Mouse (Mus musculus) lung, postnatal 0 days (tissue): ENCODE measurements at regions not wholly inside any gene's neighbourhood (a gene's known extent, or its start where the extent isn't known, plus 50 kb on each side); places are given as distances from the start of the nearest gene placed in this dataset.

Source experiments
- ATAC-seq: fragments of 200-750 bp; cut with Nextera tagmentation; 2 replicates; pipeline ENCODE4 v1.8.0; 2017; ENCODE audit warnings: moderate library complexity
- DNase-seq: peaks from one replicate; pipeline ENCODE4 v3.0.0-alpha.2; 2016; ENCODE audit warnings: low spot score
- H3K27ac ChIP-seq: fragments of 300-500 bp; sonication (generic); 2 replicates; pipeline ENCODE4 v1.5.1; 2014; ENCODE audit warnings: antibody characterized with exemption, mild to moderate bottlenecking, low read length, mixed read lengths
- H3K27me3 ChIP-seq: fragments of 300-500 bp; sonication (generic); replicated peaks from 2 replicates; pipeline ENCODE4 v1.6.1; 2014; ENCODE audit warnings: low read length, mixed read lengths; ENCODE audit not compliant: insufficient read depth
- H3K36me3 ChIP-seq: fragments of 300-500 bp; sonication (generic); 2 replicates; pipeline ENCODE4 v1.6.1; 2014; ENCODE audit warnings: low read length, mixed read lengths; ENCODE audit not compliant: insufficient read depth
- H3K4me1 ChIP-seq: fragments of 300-500 bp; sonication (generic); 2 replicates; pipeline ENCODE4 v1.6.1; 2014; ENCODE audit warnings: antibody characterized with exemption, low read depth, low read length, mixed read lengths; ENCODE audit not compliant: insufficient read depth
- H3K4me2 ChIP-seq: fragments of 300-500 bp; sonication (generic); replicated peaks from 2 replicates; pipeline ENCODE4 v1.6.1; 2014; ENCODE audit warnings: low read depth, mild to moderate bottlenecking, low read length, moderate library complexity, mixed read lengths
- H3K4me3 ChIP-seq: fragments of 300-500 bp; sonication (generic); 2 replicates; pipeline ENCODE4 v1.5.1; 2014; ENCODE audit warnings: low read depth, low read length
- H3K9ac ChIP-seq: fragments of 300-500 bp; sonication (generic); replicated peaks from 2 replicates; pipeline ENCODE4 v1.6.1; 2014; ENCODE audit warnings: low read depth, mild to moderate bottlenecking
- H3K9me3 ChIP-seq: fragments of 300-500 bp; sonication (generic); 2 replicates; pipeline ENCODE4 v1.6.1; 2016; ENCODE audit warnings: low read length, mixed read lengths
- CTCF ChIP-seq: IDR thresholded peaks from 2 replicates; pipeline ENCODE4 v1.5.1; 2016; ENCODE audit warnings: antibody characterized with exemption, mild to moderate bottlenecking
- EP300 ChIP-seq: IDR thresholded peaks from 2 replicates; pipeline ENCODE4 v1.6.1; 2016; ENCODE audit warnings: antibody characterized with exemption, mild to moderate bottlenecking, control low read depth
- whole genome bisulfite sequencing: fragments of 180-500 bp; shearing (Covaris S2); extraction: QIAGEN DNeasy Blood & Tissue Kit; methylation state at CpG from one replicate; pipeline ENCODE4 v1.1.7; 2014; 5-methylcytosine and 5-hydroxymethylcytosine counted together

DNA sequence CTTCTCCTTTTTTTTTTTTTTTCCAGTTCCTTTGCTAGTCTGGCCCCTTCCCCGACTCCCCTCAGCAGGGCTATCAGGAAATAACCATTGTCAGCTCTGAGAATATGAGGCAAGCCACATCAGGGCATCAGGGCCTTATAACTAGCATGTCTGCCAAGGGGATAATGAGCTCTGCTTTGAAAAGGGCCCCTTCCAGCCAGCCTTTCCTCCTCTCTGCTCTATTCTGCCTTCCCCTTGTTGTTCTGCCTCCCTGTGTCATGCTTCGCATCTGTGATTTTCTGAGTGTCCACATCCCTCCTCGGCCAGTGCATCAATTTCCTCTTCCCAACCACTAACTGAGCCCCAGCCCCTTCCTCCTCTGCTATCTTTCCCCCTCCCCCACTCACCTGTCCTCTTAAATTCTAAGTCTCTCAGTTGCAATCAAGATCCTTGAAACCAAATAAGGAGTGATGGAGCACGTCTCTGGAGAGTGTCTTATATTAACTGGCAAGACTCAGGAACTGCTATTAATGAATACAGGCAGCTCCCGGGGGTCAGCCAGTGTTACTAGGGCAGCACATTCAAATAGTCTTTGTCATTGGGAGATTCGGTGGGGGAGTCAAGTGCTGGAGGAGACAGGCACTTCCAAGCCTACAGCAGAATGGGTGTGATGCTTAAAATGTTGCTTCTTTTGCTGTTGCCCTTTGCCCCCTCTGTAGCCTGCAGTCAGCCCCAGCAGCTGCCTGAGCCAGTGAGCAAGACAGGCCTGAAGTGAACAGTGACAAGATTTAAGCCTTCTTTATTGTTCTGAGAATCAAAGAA lies 155.3 kb downstream of the Olfm4 start:
- DNase-seq (no peak), ATAC-seq (no peak)
- Histone ChIP-seq H3K9ac (no peak overlapping the region), H3K27ac (no peak overlapping the region), H3K9me3 (no peaks in the 10 kb centered on the region), H3K4me1 (no peaks in the 10 kb centered on the region), H3K4me3 (no peak overlapping the region), H3K36me3 (no peaks in the 10 kb centered on the region), H3K4me2 (no peak overlapping the region), H3K27me3 (no peaks in the 10 kb centered on the region)
- TF ChIP-seq EP300 (no peak), CTCF (no peak)
- WGBS: 38% methylated on average over 6 of the region's 6 CpGs

DNA sequence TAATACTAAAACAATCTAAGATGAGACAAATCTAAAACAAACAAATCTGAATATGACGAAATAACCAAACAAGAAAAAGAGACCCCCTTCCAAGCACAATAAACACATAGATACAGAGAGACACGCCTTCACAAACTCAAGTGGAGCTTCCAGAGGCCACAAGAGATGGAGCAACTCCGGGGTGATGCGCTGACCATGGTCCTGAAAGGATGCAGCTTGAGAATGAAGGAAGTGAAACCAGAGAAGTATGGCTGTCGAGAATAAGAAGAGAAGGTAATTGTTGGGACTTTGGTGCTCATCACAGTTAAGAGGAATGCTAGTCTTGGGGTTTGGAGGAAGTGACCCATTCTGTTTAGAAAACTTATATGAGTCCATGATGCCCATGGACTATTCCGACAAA lies 173.1 kb downstream of the Olfm4 start:
- TF ChIP-seq CTCF (no peak), EP300 (no peak)
- no peak overlapping the region for H3K4me3 ChIP-seq
- H3K4me2 ChIP-seq: no peak overlapping the region
- WGBS: 29% methylated on average over 6 of the region's 6 CpGs
- peak; percentile 20 for DNase-seq
- no peaks in the 10 kb centered on the region for H3K27me3 ChIP-seq
- no peaks in the 10 kb centered on the region for H3K36me3 ChIP-seq
- H3K4me1 ChIP-seq: no peaks in the 10 kb centered on the region
- no peak overlapping the region for H3K9ac ChIP-seq
- ATAC-seq: no peak
- no peak overlapping the region for H3K27ac ChIP-seq
- H3K9me3 ChIP-seq: no peaks in the 10 kb centered on the region

DNA sequence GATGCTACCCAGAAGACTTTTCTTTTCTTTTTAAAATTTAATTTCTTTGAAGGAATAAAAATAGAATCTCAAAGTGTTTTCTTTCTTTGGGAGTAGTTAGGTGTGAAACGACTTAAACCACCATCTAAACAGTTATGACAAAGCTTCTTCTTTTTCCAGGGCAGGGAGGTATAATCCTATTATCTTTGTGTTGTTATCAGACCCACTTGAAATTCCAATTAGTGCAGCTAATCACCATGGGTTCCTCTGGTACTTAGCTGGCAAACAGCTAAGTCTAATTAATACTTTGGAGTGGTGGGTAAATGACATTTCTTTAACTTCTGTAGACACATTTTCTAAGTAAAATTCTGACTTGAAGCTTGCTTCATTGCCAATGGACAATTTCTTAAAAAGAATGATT lies 185.3 kb downstream of the Olfm4 start:
- H3K27me3 ChIP-seq: no peaks in the 10 kb centered on the region
- ATAC-seq (no peak), DNase-seq (no peak)
- H3K9ac ChIP-seq: no peak overlapping the region
- H3K36me3 ChIP-seq: no peaks in the 10 kb centered on the region
- no peak overlapping the region for H3K27ac ChIP-seq
- H3K4me1 ChIP-seq: no peaks in the 10 kb centered on the region
- no peak overlapping the region for H3K4me2 ChIP-seq
- no peaks in the 10 kb centered on the region for H3K9me3 ChIP-seq
- H3K4me3 ChIP-seq: no peak overlapping the region
- 41% methylated on average over 1 of the region's 1 CpGs for WGBS
- TF ChIP-seq EP300 (no peak), CTCF (no peak)

DNA sequence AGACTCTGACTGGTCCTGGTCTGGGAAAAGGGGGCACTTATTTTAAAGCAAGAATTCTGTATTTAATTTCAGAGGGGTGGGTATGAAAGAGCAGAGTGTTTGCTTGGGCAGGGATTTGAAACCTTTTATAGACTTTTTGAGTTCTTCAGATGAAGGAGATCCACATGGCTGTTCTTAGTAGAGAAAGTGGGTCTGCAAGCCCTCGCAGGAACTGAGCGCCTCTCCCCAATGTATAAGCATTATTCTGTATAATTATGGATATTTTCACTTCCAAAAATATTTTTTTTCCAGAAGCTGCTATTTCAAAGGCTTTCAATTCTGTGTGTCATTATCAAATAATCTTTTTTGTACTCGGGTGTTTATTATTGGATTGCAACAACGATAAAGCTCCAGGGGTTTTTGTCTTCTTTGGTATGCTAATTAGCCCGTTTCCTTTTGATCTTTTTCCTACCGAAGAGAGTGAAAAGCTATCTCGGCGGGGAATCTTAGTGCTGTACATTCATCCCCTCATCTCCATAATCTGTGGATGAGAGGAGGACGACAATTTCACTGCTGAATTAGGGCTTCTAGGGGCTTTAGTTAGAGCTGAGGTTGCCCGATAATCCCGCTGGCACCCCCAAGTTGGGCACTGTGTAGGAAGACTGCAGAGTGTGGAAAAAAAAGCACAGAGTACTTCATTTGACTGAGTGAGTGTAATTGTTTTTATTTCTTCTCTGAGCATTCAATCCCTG lies 186.7 kb downstream of the Olfm4 start:
- Histone ChIP-seq H3K4me1 (no peaks in the 10 kb centered on the region), H3K27me3 (no peaks in the 10 kb centered on the region), H3K4me2 (no peak overlapping the region), H3K36me3 (no peaks in the 10 kb centered on the region), H3K9ac (no peak overlapping the region), H3K9me3 (no peaks in the 10 kb centered on the region), H3K27ac (no peak overlapping the region), H3K4me3 (no peak overlapping the region)
- ATAC-seq (no peak), DNase-seq (no peak)
- no peak for TF ChIP-seq EP300
- TF ChIP-seq CTCF: no peak
- 16% methylated on average over 11 of the region's 11 CpGs for WGBS

DNA sequence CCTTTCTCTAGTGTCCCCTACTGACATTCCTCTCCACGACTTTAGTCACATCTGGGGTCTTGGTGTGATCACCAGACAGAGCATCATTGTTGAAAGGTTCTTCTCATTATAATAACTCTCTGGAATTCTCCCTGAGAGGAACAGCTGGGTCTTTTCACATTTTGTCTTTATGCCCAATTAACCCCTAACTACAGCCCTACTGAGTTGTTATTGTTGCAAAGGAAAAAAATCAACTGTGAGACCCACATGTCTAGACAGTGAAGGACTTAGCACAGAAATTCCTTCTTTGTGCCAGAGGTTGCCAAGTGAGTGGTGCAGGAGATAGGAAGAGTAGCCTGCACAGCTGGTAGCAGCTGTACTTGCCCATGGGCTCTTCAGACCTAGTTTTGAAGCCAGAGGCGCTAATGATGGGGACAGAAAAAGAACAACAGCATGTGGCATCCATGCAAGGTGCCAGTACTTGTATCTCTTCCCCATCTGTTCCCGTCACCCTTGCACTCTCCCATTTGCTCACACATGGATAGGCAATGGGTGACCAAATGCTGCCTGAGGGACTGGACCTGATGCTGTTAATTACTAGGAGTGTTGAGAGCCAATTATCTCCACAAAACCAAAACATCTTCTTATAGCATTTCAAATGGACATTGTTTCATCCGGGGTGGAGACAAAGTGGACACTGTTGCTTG lies 189.1 kb downstream of the Olfm4 start:
- Histone ChIP-seq H3K27ac (no peak overlapping the region), H3K4me1 (no peaks in the 10 kb centered on the region), H3K4me2 (no peak overlapping the region), H3K9ac (no peak overlapping the region), H3K9me3 (no peaks in the 10 kb centered on the region), H3K27me3 (no peaks in the 10 kb centered on the region), H3K36me3 (no peaks in the 10 kb centered on the region), H3K4me3 (no peak overlapping the region)
- ATAC-seq (no peak), DNase-seq (no peak)
- WGBS: 45% methylated on average over 4 of the region's 4 CpGs
- TF ChIP-seq EP300 (no peak), CTCF (no peak)

DNA sequence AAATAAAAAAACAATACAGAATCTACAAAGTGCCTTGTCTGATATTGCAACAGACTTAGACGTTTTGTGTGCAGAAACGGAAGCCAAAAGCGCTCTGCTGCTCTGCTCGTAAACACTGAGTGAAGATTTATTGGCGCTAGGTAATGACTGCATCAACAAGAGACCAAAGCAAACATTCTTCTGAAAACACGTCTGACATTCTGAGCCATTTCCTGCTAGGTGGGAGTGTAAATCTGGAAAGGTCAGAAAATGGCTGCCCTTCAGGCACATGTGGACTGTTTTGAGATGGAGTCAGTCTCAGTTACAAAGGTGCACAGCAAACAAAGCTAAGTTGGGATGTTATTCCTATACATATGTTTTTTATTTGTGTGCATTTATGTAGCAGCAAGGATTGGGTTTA lies 192.6 kb downstream of the Olfm4 start:
- H3K4me1 ChIP-seq: no peaks in the 10 kb centered on the region
- WGBS: 20% methylated on average over 6 of the region's 6 CpGs
- no peak for ATAC-seq
- no peaks in the 10 kb centered on the region for H3K9me3 ChIP-seq
- no peak overlapping the region for H3K27ac ChIP-seq
- H3K4me2 ChIP-seq: no peak overlapping the region
- no peak overlapping the region for H3K4me3 ChIP-seq
- H3K27me3 ChIP-seq: no peaks in the 10 kb centered on the region
- no peaks in the 10 kb centered on the region for H3K36me3 ChIP-seq
- no peak for DNase-seq
- TF ChIP-seq CTCF (no peak), EP300 (no peak)
- H3K9ac ChIP-seq: no peak overlapping the region
